Mouse (Mus musculus): Measurements from ENCODE around the gene Cpn2.

GRCm38 (mm10) chr16:30314236-30314635 is 46.9 kb upstream of the Cpn2 start:
- no peak for TF ChIP-seq CTCF (IDR thresholded peaks at IDR 0.05; ENCODE audit: extremely low read depth, insufficient read depth, insufficient read length, insufficient replicate concordance)
- no peak for TF ChIP-seq POLR2A (IDR thresholded peaks at IDR 0.05; ENCODE audit: low read depth, low read length)
